Mouse (Mus musculus): ENCODE measurements around the gene 4921504E06Rik.

DNA sequence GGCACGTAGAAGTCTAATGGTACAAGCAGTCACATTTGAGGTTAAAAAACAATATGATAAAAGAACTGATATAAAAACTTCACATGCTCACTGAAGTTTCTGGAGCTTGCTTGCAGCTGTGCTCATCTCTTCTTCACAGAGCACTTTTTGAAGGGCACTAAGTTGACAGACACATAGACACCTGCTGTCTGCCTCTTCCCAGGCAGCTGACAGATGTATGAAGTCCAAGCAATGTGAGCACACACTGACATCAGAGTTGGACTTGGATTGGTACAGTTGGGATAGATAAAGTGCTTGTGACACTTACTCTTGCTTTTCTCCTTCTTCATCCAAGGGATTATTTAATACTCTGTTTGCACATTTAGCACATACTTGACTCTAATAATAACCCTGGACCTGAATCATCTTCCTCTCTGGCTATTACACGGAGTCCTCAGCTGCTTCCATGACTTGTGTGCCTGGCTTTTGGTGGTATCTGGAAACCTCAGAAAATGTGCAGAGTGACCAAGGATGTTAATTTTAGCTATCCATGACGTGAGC lies 47.7 kb upstream of the 4921504E06Rik start:
- no peak for TF ChIP-seq POLR2A (IDR thresholded peaks at IDR 0.05; ENCODE audit: extremely low read depth, insufficient read depth, low read length)
- no peak for TF ChIP-seq CTCF (IDR thresholded peaks at IDR 0.05; ENCODE audit: low read depth, low read length)
